Mouse (Mus musculus): ENCODE data around the gene Eif4e1b.
A peak's percentile ranks its signal among the peaks of the same experiment; 100 is the strongest.

Eif4e1b gene

DNA sequence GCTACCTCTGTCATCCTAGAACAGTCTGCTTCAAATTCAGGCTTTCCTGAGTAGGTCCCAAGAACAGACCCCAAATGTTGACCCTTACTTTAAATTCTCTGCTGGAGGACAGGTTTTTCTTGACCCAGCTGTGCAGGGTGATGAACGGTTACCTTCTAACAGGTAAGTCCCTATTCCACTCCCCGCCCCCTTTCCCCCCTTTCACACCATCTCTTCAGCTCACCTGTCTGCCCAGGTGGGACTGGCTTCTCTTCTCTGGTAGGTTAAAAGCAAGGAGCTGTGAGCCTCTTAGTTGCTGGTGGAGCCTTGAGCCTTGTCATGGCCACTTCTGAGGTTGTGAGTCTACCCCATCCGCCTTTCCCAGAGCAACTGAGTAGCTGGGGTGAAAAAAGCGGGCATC, at the start of gene Eif4e1b:
Gene Eif4e1b, plus strand, starts transcription at position 301 of the 400 bp plus-strand sequence.
- DNase-seq (ENCODE audit: low read depth, low spot score): no peak

DNA sequence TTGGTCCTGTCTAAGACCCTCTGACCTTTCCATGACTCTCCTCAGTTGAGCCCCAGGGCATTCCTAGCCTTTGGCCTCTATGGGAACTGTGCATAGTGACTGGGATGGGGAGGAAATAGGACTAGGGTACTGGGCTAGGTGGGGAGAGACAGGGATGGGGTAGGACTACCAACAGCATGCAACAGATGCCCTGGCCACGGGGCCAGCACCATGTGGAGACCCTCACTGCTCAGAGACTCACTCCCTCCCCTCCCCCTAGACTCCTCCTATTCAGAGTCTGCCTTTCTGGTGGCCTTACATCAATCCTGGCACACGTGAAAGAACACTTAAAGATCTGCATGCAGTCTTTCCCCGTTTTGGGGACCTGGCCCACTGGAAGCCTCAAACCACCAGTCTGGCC, 46.9 kb upstream of the Eif4e1b start:
- no peak for DNase-seq (ENCODE audit: low read depth, low spot score)

DNA sequence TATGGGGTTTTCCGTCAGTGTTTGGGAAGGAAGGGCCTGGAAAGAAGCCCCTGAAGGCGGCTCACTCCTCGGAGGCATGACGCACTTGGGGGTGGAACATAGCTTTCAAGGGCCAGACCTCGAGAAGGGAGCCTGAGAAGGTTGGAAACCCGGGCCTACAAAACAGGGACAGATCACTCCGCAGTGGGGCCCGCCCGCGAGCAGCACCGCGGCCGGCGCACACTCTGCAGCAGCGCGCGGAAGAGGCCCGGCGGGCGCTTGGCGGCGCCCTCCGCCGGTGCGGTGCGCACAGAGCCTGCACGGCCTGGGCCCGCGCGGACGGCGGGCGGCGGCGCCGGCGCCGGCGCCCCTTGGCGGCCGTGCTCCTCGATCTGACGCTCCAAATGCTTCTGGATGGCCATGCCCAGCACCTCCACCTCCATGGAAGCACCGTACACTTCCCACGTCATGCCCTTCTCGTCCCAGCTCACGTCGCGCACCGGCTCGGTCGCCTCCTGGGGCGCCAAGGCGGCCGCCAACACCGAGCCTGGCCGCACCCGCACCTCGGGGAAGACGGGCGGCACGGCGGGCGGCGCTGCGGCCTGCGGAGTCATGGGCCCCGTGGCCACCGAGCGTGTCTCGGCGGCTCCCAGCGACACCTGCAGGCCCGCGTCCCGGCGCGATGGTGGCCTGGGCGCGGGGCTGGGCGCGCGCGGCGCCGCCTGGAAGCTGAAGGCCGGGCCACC, 46.1 kb upstream of the Eif4e1b start:
- peak; percentile 37 for DNase-seq (ENCODE audit: low read depth, low spot score)

DNA sequence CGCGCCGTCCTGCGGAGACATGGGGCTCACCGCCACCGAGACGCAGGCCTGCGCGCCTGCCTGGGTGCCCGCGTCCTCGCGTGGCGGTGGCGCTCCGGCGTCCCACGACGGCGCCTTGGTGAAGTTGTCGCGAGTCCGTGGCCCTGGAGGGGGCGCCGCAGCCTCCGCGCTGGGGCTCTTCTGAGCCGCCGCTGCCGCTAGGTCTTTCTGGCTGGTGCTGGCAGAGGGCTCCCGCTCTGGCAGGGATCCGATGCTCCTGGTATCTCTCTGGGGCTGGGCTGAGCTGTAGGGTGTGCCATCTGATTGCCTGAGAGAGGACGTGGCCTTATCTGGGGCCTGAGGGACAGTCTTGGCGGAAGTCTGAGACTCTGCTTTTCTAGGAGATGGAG, 45.6 kb upstream of the Eif4e1b start:
- DNase-seq (ENCODE audit: low read depth, low spot score): no peak

DNA sequence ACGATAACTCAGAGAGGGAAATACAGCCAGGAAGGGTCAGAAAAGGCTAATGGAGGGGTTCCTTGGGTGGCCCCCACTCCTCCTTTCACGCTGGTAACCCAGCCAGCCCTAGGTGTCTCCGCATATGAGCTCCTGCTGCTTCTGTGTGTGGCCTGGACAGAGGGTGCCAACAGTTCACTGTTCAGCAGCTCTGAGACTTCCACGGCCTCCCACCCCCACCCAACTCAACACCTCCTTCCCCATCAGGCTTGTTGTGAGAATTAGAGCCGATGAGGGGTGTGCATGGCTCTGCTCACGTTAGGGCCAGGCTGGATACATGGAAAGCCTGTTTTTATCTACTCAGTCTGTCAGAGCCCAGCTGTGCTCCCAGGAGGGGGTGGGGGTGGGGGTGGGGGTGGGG, 37.7 kb upstream of the Eif4e1b start:
- DNase-seq (ENCODE audit: low read depth, low spot score): no peak

DNA sequence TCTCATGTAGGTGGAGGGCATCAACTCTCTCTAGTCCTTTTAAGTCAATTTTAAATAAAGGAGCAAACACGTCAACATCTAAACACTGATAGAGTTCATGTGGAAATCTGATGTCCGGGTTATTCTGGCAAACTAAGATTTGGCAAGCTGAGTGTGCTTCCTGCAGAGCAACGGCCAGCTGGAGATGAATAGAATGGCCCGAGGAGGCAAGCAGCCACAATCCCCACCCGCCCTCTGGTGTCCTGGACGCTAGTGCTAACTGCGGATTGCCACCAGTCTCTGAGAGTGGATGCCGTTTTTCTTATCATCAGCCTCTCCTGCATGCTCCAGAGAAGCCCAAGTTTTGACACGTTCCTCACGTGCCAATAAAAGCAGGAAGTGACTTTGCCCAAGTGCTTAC, 36.9 kb upstream of the Eif4e1b start:
- DNase-seq (ENCODE audit: low read depth, low spot score): no peak

DNA sequence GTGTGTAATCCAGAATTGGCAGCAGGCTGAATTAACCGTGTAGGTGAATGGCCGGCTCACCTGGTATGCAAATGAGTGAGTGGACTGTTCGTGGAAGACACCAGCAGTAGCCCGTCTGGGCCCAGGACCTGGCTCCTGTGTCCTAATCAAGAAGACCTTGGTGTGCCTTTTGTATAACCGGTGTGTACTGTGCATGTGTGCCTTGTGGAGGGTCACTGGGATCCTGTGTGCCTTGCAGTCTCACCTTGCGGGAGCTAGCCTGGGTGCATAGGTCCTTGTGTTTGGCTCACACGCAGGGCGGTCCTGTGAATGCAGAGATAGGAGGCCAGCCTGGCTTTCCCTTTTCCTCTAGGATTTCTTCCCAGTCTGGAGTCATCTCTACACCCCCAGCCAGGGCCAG, 35.6 kb upstream of the Eif4e1b start:
- no peak for DNase-seq (ENCODE audit: low read depth, low spot score)

DNA sequence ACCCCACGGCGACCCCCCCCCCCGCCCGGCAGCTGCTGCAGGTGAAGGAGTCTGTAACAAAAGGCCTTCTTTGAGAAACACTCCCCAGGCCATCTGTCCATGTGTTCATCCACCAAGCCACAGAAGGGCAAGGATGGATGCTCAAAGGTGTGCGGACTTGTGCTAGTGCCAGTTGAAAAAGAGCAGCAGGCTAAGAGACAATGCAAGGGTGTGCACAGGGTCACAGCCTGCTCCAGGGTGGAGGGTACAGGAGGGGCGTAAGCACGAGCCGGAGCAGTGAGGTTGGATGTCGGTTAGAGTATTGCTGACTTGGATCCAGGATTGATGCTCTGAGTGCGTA, 35.1 kb upstream of the Eif4e1b start:
- no peak for DNase-seq (ENCODE audit: low read depth, low spot score)

DNA sequence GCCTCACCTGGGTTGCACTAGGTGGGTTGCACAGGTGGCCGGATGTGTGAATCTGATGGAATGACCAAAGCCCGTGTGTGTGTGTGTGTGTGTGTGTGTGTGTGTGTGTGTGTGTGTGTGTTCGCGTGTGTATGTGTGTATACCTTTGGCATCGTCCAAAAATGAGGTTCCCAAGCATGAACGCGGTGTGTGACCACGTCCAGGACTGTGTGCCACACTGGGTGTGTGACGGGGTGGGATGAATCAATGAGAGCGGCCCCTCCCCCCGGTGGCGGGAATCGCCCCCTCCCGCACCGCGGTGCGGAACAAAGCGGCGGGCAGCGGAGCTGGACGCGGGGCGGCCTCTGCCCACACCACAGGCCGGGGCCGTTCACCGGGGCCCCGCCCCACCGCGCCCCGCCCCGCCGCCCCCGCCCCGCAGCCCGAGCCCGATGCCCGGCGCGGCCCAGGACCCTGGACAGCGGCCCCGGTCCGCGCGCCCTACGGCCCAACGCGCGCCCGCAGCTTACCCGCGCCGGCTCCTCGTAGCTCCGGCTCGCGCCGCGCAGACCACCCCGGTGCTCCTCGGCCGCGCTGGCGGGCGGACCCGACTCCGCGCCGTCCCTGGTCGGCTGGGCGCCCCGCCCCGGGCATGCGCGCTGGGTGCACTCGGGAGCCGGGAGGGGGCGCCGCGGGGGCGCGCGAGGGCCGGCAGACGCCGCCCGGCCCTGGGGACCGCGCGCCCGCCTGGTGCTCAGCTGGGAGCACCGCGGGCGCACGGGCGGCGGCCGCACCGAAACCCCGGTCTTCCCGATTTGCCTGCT, 34.5 kb upstream of the Eif4e1b start:
- DNase-seq (ENCODE audit: low read depth, low spot score): peak; percentile 49

DNA sequence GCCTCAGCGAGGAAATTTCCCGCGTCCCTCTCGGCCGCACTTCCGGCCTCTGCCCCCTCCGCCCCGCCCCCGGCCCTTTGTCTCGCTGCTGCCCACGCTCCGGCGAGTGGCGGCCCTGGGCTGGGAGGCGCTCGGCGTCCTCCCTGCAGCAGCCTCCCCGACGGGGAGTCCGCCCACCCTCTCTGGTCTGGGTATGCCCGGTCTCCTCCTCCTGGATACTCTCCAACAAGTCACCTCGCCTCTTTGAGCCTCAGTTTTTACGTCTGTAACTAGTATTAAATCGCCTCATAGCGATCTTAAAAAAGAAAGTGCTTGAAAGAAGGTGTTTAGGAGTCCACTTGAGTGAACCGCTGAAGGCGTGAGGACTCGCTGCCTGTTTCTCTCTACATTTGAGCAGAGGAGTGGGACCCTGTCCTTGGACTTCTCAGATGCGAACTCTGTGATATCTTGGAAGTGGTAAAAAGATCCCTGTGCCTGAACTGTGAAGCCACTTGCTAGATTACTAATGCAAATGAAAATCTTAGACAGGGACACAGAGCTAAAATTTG, 33.9 kb upstream of the Eif4e1b start, which contains the start of gene Gprin1:
Gene Gprin1, minus strand, starts transcription at position 11 of the 548 bp plus-strand sequence.
- peak; percentile 63 for DNase-seq (ENCODE audit: low read depth, low spot score)

DNA sequence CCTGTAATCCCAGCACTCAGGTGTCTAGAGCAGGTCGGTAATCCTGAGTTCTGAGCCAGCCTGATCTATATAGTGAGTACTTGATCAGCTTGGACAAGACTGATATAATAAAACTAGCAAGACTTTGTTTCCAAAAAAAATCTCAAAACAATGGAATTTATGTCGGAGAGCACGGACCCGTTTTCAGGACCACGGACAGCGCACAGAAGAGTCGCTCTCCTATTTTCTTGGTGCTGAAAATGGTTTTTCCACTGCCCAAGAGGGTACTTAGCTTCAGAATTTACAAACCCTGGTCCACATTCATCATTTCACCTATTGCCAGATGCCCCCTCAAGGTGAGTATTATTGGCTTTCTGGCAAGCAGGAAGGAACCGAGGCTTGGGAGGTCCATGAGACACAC, 33.1 kb upstream of the Eif4e1b start:
- peak; percentile 63 for DNase-seq (ENCODE audit: low read depth, low spot score)

DNA sequence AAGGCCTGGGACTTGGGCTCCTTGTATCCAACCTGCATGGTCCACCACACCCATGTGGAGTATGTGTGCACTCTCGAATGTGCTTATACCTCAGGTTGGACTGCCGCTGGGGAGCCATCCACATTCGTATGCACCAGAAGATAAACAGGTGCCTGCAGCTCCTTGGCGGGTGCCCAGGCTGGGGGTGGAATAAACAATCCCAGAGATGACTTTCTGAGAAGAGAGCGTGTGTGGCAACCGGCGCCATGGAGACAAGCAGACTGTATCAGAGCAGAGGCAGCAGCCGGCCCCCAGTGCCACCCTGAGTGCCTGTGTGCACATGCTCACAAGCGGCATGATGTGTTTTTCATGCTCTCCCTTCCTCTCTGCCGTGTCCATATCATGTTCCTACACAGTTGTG, 31.1 kb upstream of the Eif4e1b start:
- DNase-seq (ENCODE audit: low read depth, low spot score): no peak

DNA sequence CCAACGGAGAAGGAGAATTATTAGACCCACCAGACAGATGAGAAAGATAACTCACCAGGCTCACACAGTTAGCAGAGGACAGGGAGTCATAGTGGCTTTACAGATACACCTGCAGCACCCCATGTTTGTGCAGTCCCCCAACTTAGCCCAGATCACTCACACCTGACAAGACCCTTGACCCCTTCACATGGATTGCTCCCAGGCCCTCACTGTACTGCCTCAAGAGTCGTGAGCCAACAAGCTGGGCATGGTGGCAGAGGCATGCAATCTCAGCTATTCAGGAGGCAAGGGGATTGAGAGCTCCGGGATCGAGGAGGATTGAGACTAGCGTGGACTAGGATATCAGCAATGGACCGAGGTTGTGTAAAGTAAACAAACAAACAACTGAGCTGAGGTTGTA, 30.1 kb upstream of the Eif4e1b start:
- no peak for DNase-seq (ENCODE audit: low read depth, low spot score)

DNA sequence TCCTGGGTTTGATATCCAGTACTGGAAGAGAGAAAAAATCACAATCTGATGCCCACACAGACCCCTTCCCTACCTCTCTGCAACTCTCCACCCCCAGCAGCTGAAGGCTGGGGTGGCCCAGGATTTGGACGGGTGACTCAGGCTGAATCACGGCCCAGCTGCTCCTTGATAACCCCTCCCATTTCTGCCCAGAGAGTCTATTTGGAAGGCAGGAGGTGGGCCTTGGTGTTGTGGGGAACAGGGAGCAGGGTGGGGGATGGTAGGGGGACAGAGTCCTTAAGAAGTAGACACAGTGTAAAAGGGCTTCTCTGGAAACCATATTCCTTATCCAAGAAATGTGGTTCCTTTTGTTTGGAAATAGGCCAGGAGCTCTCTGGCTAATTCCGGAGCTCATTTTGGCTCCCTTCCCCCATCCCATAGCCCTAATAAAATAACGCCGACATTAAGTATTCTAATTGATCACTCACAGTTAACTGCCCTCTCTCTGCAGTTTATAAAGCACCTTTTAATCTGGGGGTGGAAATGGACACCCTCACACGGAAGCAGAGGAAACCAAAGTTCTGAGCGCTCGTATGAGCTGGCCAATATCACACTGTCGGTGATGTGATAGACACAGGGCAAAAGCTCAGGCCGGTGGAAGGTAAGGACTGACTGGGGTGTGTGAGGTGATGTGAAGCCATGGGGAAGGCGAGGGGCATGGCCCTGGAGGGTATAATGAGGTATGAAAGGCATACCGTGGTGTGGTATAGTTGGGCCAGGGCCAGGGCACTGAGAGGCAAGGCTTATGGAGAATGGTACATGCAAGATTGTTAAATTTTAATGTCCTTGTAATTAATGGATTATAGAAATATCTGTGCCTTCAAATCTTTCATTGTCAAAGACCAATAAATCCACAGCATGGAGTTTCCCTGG, 29.4 kb upstream of the Eif4e1b start:
- no peak for DNase-seq (ENCODE audit: low read depth, low spot score)

DNA sequence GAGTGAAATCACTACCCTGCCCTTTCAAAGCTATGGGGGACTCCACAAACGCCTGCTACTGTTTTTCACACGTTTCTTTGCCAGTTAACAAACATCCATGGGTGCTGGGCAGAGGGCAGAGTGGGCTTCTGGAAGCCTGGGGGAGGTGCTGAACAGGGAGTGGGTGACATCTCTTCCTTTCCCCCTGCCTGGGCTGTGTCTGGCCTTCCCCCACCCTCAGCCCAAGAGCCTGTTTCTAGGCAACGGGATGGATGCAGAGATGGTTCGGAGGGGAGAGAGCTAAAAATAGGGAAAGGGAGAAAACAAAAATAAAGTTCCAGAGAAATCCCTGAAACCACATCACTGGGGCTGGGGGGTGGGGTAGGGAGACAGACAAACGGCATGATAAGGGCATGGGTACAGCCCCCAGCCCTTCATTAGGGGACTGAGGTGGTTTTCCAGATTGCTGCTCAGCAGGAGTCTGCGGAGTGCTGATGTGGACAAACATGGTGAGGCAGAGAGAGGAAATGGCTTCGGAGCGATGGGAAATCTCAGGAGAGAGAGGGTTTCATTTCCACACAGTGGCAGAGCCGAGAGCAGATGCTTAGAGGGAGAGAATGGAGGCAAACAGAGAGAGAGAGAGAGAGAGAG, 28.5 kb upstream of the Eif4e1b start:
- DNase-seq (ENCODE audit: low read depth, low spot score): no peak

DNA sequence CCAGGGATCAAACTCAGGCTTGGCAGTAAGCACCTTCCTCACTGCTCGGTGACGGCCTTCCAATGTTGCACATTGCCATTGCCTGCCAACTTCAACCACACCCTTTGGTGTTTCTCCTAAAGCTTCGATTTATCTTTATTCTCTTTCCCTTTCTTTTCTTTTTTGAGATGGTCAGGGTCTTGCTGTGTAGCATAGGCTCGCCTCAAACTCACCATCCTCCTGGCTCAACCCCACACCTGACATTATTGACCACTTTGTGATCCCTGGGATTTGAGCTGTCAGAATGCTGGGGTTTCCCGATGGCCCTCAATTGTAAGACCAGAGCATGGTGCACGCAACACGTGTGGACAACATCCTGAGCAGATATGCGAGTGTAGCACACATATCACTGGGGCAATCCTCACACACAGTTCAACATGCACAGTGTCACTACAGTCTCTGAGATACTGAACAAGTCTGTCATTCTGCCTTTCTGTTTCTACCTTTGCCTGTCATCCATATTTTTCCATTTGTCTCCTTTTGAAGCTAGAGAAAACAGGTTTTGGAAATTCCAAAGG, 27.6 kb upstream of the Eif4e1b start:
- DNase-seq (ENCODE audit: low read depth, low spot score): no peak

DNA sequence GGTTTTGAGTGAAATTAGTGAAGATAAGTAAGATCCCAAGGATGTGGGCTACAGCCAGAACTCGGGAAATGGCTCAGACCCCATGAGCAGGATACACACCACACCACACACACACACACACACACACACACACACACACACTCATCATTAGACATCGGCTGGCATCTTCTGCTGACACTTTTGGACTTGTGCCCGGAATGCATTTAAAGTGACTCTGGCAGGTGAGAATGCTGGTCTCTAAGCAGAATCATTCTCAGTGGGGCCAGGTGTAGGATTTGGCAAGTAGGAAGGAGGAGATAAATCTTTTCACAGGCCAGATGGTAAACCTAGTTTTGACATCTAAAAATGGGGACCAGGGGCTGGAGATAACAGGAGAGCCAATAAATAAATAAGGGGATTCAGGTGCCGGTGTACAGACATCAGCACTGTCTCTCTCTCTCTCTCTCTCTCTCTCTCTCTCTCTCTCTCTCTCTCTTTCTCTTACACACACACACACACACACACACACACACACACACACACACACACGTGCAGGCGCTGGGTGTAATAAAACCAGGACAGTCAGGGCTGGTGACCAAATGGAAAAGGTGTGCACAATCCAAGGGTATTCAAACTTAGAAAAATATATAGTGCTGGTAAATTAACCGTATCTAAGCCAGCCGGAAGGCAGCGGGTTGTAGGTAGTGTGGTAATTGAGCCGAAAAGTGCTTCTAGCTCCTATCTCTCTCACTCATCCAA, 26.5 kb upstream of the Eif4e1b start:
- no peak for DNase-seq (ENCODE audit: low read depth, low spot score)

DNA sequence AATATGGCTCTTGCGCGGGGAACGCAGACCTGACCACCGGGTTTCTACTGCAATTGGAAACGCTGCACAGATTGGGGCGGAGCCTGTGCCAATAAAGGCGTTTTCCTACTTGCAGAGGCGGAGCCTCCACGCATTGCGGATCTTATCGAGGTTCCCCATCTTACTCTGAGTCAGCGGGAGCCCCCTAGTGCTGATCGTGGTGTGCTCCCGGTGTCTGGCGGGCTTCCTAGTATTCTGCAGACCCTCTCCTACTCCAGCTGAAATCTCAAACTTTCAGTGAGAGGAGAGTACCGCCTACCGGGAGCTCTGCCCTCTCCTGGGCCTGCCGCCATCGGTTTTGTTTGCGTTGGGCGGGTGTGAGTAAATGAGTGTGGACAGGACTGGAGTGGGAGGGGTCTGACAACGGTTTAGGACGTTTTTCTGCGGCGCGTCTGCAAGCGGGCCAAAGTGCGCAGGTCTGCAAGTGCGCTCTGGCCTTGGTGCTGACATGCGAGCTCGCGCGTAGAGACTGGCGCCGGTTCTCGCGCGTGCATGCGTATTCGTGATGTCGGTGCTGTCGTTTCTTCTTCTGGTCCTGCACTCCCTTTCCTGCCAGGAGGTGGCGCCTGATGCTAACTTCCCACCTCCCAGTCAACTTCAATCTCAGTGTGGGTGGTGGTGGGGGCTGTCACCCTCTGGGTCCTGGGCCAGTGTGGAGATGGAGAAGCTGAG, 25.6 kb upstream of the Eif4e1b start:
- peak; percentile 95 for DNase-seq (ENCODE audit: low read depth, low spot score)

DNA sequence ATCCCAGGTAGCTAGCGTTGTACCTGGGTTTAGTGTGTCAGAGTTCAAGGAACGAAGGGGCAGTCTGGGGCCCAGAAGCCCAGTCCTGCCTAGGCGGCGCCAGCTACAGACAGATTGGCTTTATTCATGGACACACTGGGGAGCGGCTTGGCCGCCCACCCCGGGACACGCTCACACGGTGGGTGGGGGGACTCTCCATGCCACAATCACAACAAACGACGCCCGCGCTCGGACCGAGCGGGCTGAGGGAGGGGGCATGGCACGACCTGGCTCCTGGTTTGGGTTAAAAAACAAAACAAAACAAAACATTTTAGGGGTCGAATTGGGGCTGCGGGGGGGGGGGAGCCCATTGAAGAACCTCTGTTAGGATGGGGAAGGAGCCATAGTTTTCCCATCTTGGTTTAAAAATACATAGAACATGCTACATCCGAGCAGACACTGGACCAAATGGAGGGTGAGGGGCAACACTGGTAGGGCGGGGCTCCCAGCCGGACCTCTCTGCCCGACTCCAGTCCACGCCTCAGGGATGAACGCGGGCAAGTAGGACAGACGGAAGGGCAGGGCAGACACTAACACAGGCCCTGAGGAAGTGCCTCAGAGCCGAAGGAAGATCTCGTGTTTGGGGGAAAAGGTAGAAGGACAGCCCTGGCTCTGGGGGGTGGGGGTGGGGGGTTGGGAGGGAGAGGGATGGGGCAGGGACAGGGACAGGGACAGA, 24.9 kb upstream of the Eif4e1b start:
- DNase-seq (ENCODE audit: low read depth, low spot score): no peak
